Mouse (Mus musculus): ENCODE results near the gene Akirin2. TPM values are rescaled to one million over a fixed set of nuclear protein-coding genes. Genes with fewer than 3 reads are reported as not detected.

Akirin2 gene
- 123 and 131 TPM in 2 replicates for polyA plus RNA-seq (2012; rRNA removed)

GRCm38 (mm10) chr4:34550748-34551097, at the start of gene Akirin2:
Gene Akirin2 (plus strand): TSS chr4:34550937.

DNA sequence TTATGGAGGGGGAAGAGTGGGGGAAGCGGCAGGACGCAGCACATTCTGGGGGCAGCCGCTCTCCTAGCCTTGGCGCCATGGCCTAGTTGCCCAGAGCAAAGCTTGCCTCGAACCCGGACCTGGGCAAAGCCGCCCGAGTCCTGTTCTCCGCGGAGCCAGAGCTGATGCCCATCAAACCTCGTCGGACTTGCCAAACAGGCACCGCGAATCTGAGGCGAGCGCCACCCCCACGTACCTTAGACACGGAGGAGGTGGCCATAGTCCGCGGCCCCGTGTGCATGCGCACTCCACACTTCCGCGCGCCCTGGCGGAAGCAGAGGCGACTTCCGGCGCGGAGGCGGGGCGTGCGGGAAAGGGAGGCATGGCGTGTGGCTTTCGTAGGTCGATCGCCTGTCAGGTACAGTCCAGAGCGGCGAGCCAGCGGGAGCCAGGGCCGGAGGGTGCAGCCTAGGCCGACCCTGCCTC, 63.9 kb downstream of the Akirin2 start, which contains the start of the genes Orc3 and Rars2:
Orc3 (minus strand) TSS at position 315 of the 465 bp plus-strand sequence.
Rars2 (plus strand) TSS at position 328 of the 465 bp plus-strand sequence.

Other genes with a start within 250 kb of the Akirin2 start
- gene Orc3, start 64.0 kb downstream of the Akirin2 start, polyA plus RNA-seq (2012; rRNA removed) = 52.9 and 53.7 TPM in 2 replicates
- 37.2 and 40.8 TPM in 2 replicates for gene Rars2, start 64.0 kb downstream of the Akirin2 start, polyA plus RNA-seq (2012; rRNA removed)
- gene Slc35a1, start 136.5 kb downstream of the Akirin2 start, polyA plus RNA-seq (2012; rRNA removed) = 26.0 and 26.9 TPM in 2 replicates
- gene Cfap206, start 179.3 kb downstream of the Akirin2 start, polyA plus RNA-seq (2012; rRNA removed) = 2.7 and 4.0 TPM in 2 replicates
- 0.07 and 0.13 TPM in 2 replicates for gene Gm136, start 205.3 kb downstream of the Akirin2 start, polyA plus RNA-seq (2012; rRNA removed)
- 22.7 and 25.7 TPM in 2 replicates for gene Smim8, start 227.5 kb downstream of the Akirin2 start, polyA plus RNA-seq (2012; rRNA removed)

All from central nervous system, embryonic 18 days (tissue).